Mouse (Mus musculus) spleen, postnatal 10 days (tissue): ENCODE data around the gene Pikfyve.

Source experiments
- DNase-seq, 2 experiments: peaks; one replicate each; pipeline ENCODE4 v3.0.0; 2021 to 2022; ENCODE audit warnings: low spot score in 2 of 2

The Pikfyve gene

DNA sequence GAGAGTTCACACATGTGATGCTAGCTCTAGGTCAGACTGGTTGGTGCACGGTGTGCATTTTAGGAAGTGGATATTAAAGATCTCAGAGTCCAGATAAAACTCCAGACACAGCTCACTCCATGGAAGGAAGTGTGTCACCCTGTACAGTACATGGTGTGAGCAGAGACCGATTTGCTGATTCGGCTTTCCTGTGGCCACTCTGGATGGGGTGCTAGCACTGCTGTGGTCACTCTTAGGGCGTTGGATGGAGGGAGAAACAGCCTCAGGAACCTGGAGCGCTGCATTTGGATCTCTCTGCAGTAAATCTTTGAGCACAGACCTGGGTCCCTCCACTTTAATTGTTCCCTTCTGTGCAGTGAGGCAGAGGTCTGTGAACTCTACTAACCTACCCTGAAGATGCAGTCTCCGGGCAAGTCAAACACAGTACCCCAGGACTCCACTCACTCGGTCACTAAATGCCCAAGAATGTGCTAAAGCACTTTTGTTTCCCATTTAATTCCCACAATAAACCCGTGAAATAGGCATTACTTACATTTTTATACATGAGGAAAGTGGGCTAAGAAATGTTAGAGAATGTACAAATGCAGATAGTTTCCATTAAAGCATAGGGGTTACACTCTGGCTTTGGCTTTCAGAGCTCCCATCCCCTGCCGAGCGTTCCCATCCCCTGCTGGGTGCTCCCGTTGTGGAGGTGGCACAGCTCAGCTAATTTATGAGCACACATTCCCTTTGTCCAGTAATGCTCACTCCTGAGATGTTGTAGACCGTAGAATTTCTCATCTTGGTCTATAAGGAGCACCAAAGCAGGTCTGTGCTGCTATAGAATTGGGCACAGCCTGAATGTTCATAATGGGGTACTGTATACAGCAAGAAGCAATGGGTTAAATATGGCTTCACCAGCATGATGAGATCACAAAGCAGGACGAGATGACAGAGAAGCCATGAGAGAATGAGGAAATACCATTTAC lies 127.9 kb downstream of the Pikfyve start:
- no peak for DNase-seq

DNA sequence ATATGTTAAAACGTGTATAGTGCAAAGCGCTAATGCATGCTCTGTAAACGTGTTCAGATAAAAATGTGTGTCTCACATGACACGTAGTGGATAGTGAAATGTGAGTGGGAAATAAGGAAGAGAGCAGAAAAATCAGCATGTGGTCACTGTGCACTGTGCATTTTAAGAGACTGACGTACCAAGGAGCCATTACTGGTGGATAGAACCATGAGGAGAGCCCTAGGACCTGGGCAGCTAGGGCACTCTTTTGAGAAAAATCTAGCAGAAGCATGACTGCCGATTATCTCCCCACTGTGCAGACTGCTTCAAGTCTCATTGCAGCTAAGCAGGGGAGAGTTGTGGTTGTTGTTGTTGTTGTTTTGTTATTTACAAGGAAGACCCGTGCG lies 128.5 kb downstream of the Pikfyve start:
- DNase-seq, result no peak
